Mouse (Mus musculus) lung, embryonic 15.5 days (tissue): ENCODE measurements around the gene Mfsd6. TPM values are rescaled to one million over a fixed set of nuclear protein-coding genes. Genes with fewer than 3 reads are reported as not detected.

ENCODE experiments used
- ATAC-seq: fragments of 200-750 bp; cut with Nextera tagmentation; 2 replicates; pipeline ENCODE4 v1.8.0; 2017; ENCODE audit warnings: moderate number of reproducible peaks, borderline replicate concordance; ENCODE audit not compliant: low FRiP score, low TSS enrichment; ENCODE audit errors: extremely low read depth
- H3K27ac ChIP-seq: fragments of 300-500 bp; sonication (generic); 2 replicates; pipeline ENCODE4 v1.5.1; 2015; ENCODE audit warnings: moderate library complexity, mild to moderate bottlenecking, inconsistent platforms
- H3K27me3 ChIP-seq: fragments of 300-500 bp; sonication (generic); 2 replicates; pipeline ENCODE4 v1.6.1; 2015; ENCODE audit warnings: inconsistent platforms
- H3K36me3 ChIP-seq: fragments of 300-500 bp; sonication (generic); 2 replicates; pipeline ENCODE4 v1.6.1; 2015; ENCODE audit warnings: inconsistent platforms
- H3K4me1 ChIP-seq: fragments of 300-500 bp; sonication (generic); 2 replicates; pipeline ENCODE4 v1.6.1; 2015; ENCODE audit warnings: inconsistent platforms
- H3K4me2 ChIP-seq: fragments of 300-500 bp; sonication (generic); 2 replicates; pipeline ENCODE4 v1.6.1; 2015; ENCODE audit warnings: inconsistent platforms, mild to moderate bottlenecking, moderate library complexity
- H3K4me3 ChIP-seq: fragments of 300-500 bp; sonication (generic); 2 replicates; pipeline ENCODE4 v1.5.1; 2015; ENCODE audit warnings: mild to moderate bottlenecking, inconsistent platforms
- H3K9ac ChIP-seq: fragments of 300-500 bp; sonication (generic); 2 replicates; pipeline ENCODE4 v1.6.1; 2015; ENCODE audit warnings: inconsistent platforms
- H3K9me3 ChIP-seq: fragments of 300-500 bp; sonication (generic); 2 replicates; pipeline ENCODE4 v1.6.1; 2016; ENCODE audit warnings: inconsistent platforms
- WGBS: fragments of 180-500 bp; shearing (Covaris S2); methylation state at CpG from one replicate; pipeline ENCODE4 v1.1.7; 2015; 5-methylcytosine and 5-hydroxymethylcytosine counted together
- polyA plus RNA-seq: library from polyadenylated mRNA; unstranded; fragments of >200 nt; fragmentation: Nextera tagmentation; extraction: Ambion mirVana; gene quantifications from 2 replicates; pipeline ENCODE4 v1.2.1, GENCODE M21; 2015

Gene Mfsd6
- polyA plus RNA-seq, 1 experiment from 2014 or later, result 2.8 TPM

- H3K9me3 ChIP-seq, result no peaks in the 10 kb centered on the region
- no peak overlapping the region for H3K4me2 ChIP-seq
- peaks cover 7% of the 10 kb centered on the region; the same call in 1 of the 2 replicates for H3K36me3 ChIP-seq
- H3K9ac ChIP-seq, result no peak overlapping the region
- no peak overlapping the region for H3K27ac ChIP-seq
- no peak overlapping the region for H3K4me3 ChIP-seq
- peaks cover 9% of the 10 kb centered on the region for H3K4me1 ChIP-seq
- ATAC-seq, result no peak
- H3K27me3 ChIP-seq, result no peaks in the 10 kb centered on the region
- 88% methylated on average over 6 of the region's 6 CpGs for WGBS
These were observed 93.0 kb downstream of the Mfsd6 start for GRCm38 (mm10) chr1:52634251-52634650.

GRCm38 (mm10) chr1:52631570-52631969 lies 95.7 kb downstream of the Mfsd6 start:
- no peaks in the 10 kb centered on the region for H3K27me3 ChIP-seq
- peak overlapping the region; percentile 99 for H3K4me3 ChIP-seq
- peaks cover 9% of the 10 kb centered on the region for H3K4me1 ChIP-seq
- H3K36me3 ChIP-seq, result no peaks in the 10 kb centered on the region; the same call in 1 of the 2 replicates
- peak overlapping the region; percentile 52 for H3K4me2 ChIP-seq
- no peaks in the 10 kb centered on the region for H3K9me3 ChIP-seq
- ATAC-seq, result no peak
- no peak overlapping the region for H3K27ac ChIP-seq
- WGBS, result 55% methylated on average over 2 of the region's 2 CpGs
- H3K9ac ChIP-seq, result peak overlapping the region; percentile 91; the same call in 1 of the 2 replicates

- Histone ChIP-seq H3K4me3 (peak overlapping the region; percentile 99), H3K9me3 (no peaks in the 10 kb centered on the region), H3K9ac (peak overlapping the region; percentile 91), H3K4me2 (peak overlapping the region; percentile 52), H3K27me3 (no peaks in the 10 kb centered on the region), H3K4me1 (peaks cover 9% of the 10 kb centered on the region), H3K36me3 (no peaks in the 10 kb centered on the region), H3K27ac (peak overlapping the region; percentile 88)
- WGBS, result under 1% methylated on average over 6 of the region's 6 CpGs
- peak; percentile 68 for ATAC-seq
These were observed 96.3 kb downstream of the Mfsd6 start for GRCm38 (mm10) chr1:52630937-52631299.

- peak within 1 kb of the TSS; percentile 91 for H3K9ac ChIP-seq
- no peaks in the 10 kb centered on the region for H3K9me3 ChIP-seq
- no peaks in the 10 kb centered on the region for H3K27me3 ChIP-seq
- peak within 1 kb of the TSS; percentile 99 for H3K4me3 ChIP-seq
- no peaks in the 10 kb centered on the region for H3K36me3 ChIP-seq
- H3K4me2 ChIP-seq, result peak within 1 kb of the TSS; percentile 52
- peaks cover 9% of the 10 kb centered on the region for H3K4me1 ChIP-seq
- peak within 1 kb of the TSS; percentile 88 for H3K27ac ChIP-seq
- WGBS, result under 1% methylated on average over 29 of the region's 44 CpGs
- peak; percentile 94 for ATAC-seq
These were observed 96.9 kb downstream of the Mfsd6 start, which contains the start of gene Nemp2 for GRCm38 (mm10) chr1:52630248-52630936. Gene Nemp2 (plus strand): TSS chr1:52630703.

GRCm38 (mm10) chr1:52620442-52620841 lies 106.8 kb downstream of the Mfsd6 start:
- no peak overlapping the region for H3K4me3 ChIP-seq
- H3K27me3 ChIP-seq, result no peaks in the 10 kb centered on the region
- H3K9ac ChIP-seq, result no peak overlapping the region
- H3K27ac ChIP-seq, result no peak overlapping the region
- H3K4me2 ChIP-seq, result no peak overlapping the region
- no peaks in the 10 kb centered on the region for H3K4me1 ChIP-seq
- ATAC-seq, result no peak
- no peaks in the 10 kb centered on the region for H3K9me3 ChIP-seq
- no peaks in the 10 kb centered on the region for H3K36me3 ChIP-seq

GRCm38 (mm10) chr1:52618217-52618616 lies 109.0 kb downstream of the Mfsd6 start:
- ATAC-seq, result no peak
- Histone ChIP-seq H3K4me1 (no peaks in the 10 kb centered on the region), H3K9ac (no peak overlapping the region), H3K36me3 (no peaks in the 10 kb centered on the region), H3K4me2 (no peak overlapping the region), H3K27ac (no peak overlapping the region), H3K27me3 (no peaks in the 10 kb centered on the region), H3K4me3 (no peak overlapping the region), H3K9me3 (no peaks in the 10 kb centered on the region)
- 33% methylated on average over 1 of the region's 1 CpGs for WGBS

GRCm38 (mm10) chr1:52608486-52608885 lies 118.8 kb downstream of the Mfsd6 start:
- no peaks in the 10 kb centered on the region for H3K4me1 ChIP-seq
- H3K27me3 ChIP-seq, result no peaks in the 10 kb centered on the region
- WGBS, result 72% methylated on average over 4 of the region's 4 CpGs
- ATAC-seq, result no peak
- no peak overlapping the region for H3K27ac ChIP-seq
- H3K9me3 ChIP-seq, result no peaks in the 10 kb centered on the region
- H3K4me2 ChIP-seq, result no peak overlapping the region
- no peaks in the 10 kb centered on the region for H3K36me3 ChIP-seq
- H3K4me3 ChIP-seq, result no peak overlapping the region
- no peak overlapping the region for H3K9ac ChIP-seq

GRCm38 (mm10) chr1:52607700-52608099 lies 119.6 kb downstream of the Mfsd6 start:
- Histone ChIP-seq H3K4me1 (no peaks in the 10 kb centered on the region), H3K4me2 (no peak overlapping the region), H3K9me3 (no peaks in the 10 kb centered on the region), H3K27me3 (no peaks in the 10 kb centered on the region), H3K9ac (no peak overlapping the region), H3K27ac (no peak overlapping the region), H3K4me3 (no peak overlapping the region), H3K36me3 (no peaks in the 10 kb centered on the region)
- 57% methylated on average over 1 of the region's 1 CpGs for WGBS
- no peak for ATAC-seq

Other genes starting within 250 kb of the Mfsd6 start
- 22.6 and 26.3 TPM in 2 replicates for gene Nab1, start 226.8 kb downstream of the Mfsd6 start, polyA plus RNA-seq
- 9.6 and 9.8 TPM in 2 replicates for gene Nemp2, start 96.8 kb downstream of the Mfsd6 start, polyA plus RNA-seq
- gene Inpp1, start 90.2 kb upstream of the Mfsd6 start, polyA plus RNA-seq, result 15.6 and 16.1 TPM in 2 replicates
- gene Hibch, start 117.5 kb upstream of the Mfsd6 start, polyA plus RNA-seq, result 18.1 and 19.5 TPM in 2 replicates